Mouse (Mus musculus): ENCODE data around the gene Wdr74. TPM values are rescaled to one million over a fixed set of nuclear protein-coding genes. Genes with fewer than 3 reads are reported as not detected.

Gene Wdr74
- polyA plus RNA-seq, 1 experiment from 2014 or later = 80.7 TPM

GRCm38 (mm10) chr19:8789171-8789570 is 53.5 kb downstream of the Wdr74 start:
- H3K4me1 ChIP-seq = peaks cover 15% of the 10 kb centered on the region
- peak overlapping the region; percentile 70 for H3K27ac ChIP-seq (replicated peaks)
- no peaks in the 10 kb centered on the region for H3K27me3 ChIP-seq
- H3K4me3 ChIP-seq = no peak overlapping the region
- H3K36me3 ChIP-seq = peaks cover 22% of the 10 kb centered on the region
- WGBS = 39% methylated on average over 1 of the region's 1 CpGs
- no peak overlapping the region for H3K4me2 ChIP-seq (replicated peaks)
- no peak for ATAC-seq (ENCODE audit: low FRiP score, low read depth)
- no peaks in the 10 kb centered on the region for H3K9me3 ChIP-seq
- no peak overlapping the region for H3K9ac ChIP-seq (replicated peaks)

DNA sequence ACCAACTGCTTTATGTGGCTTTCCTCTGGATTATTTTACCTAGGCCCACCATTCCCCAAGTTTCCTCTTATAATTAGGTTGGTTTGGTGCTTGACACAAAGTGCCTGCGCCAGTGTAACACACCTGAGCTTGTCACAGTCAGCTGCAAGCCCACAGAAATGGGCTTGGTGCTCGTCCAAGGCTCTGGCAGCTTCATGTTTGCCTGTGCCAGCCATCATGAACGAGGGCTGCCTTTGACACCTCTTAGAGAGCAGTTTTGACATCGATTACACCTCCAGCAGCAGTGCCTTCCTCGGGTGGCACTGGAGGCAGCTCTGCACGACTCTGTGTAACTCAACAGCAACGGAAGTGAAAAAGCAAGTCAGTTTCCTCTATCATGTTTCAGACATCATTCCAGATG is 54.5 kb downstream of the Wdr74 start:
- H3K27me3 ChIP-seq = no peaks in the 10 kb centered on the region
- no peak for ATAC-seq (ENCODE audit: low FRiP score, low read depth)
- WGBS = 87% methylated on average over 7 of the region's 7 CpGs

More for the DNA sequence above, 54.5 kb downstream of the Wdr74 start:
- Histone ChIP-seq H3K4me1 (peaks cover 14% of the 10 kb centered on the region), H3K9me3 (no peaks in the 10 kb centered on the region), H3K4me2 (replicated peaks) (no peak overlapping the region), H3K4me3 (no peak overlapping the region), H3K9ac (replicated peaks) (no peak overlapping the region), H3K36me3 (peaks cover 32% of the 10 kb centered on the region), H3K27ac (replicated peaks) (0 out of 2 replicates have a peak overlapping the region, but pooled peaks have one; percentile 39)

Small RNA genes within 50 kb of the gene (microRNA-seq; reads per million reads assigned to microRNA genes)
- gene Mir6992 = not detected

Other genes starting within 250 kb of the Wdr74 start
- 0.77 and 0.89 TPM in 2 replicates for gene Slc22a8, start 144.6 kb upstream of the Wdr74 start, polyA plus RNA-seq (2016; fragmentation: Nextera tagmentation; extraction: Ambion mirVana)
- gene Slc22a6, start 117.8 kb upstream of the Wdr74 start, polyA plus RNA-seq (2016; fragmentation: Nextera tagmentation; extraction: Ambion mirVana) = 3.6 and 4.2 TPM in 2 replicates
- 0.50 and 0.59 TPM in 2 replicates for gene Chrm1, start 72.0 kb upstream of the Wdr74 start, polyA plus RNA-seq (2016; fragmentation: Nextera tagmentation; extraction: Ambion mirVana)
- gene Slc3a2, start 12.5 kb upstream of the Wdr74 start, polyA plus RNA-seq (2016; fragmentation: Nextera tagmentation; extraction: Ambion mirVana) = 138 and 150 TPM in 2 replicates
- 3.3 and 4.5 TPM in 2 replicates for gene 1700092M07Rik, start 4.9 kb downstream of the Wdr74 start, polyA plus RNA-seq (2016; fragmentation: Nextera tagmentation; extraction: Ambion mirVana)
- 121 and 127 TPM in 2 replicates for gene Stx5a, start 5.6 kb downstream of the Wdr74 start, polyA plus RNA-seq (2016; fragmentation: Nextera tagmentation; extraction: Ambion mirVana)
- gene Nxf1, start 21.2 kb downstream of the Wdr74 start, polyA plus RNA-seq (2016; fragmentation: Nextera tagmentation; extraction: Ambion mirVana) = 210 and 224 TPM in 2 replicates
- 211 and 214 TPM in 2 replicates for gene Tmem223, start 35.2 kb downstream of the Wdr74 start, polyA plus RNA-seq (2016; fragmentation: Nextera tagmentation; extraction: Ambion mirVana)
- gene Tmem179b, start 38.6 kb downstream of the Wdr74 start, polyA plus RNA-seq (2016; fragmentation: Nextera tagmentation; extraction: Ambion mirVana) = 40.4 TPM in 2 replicates
- gene Taf6l, start 50.6 kb downstream of the Wdr74 start, polyA plus RNA-seq (2016; fragmentation: Nextera tagmentation; extraction: Ambion mirVana) = 34.5 and 35.5 TPM in 2 replicates
- gene Polr2g, start 62.8 kb downstream of the Wdr74 start, polyA plus RNA-seq (2016; fragmentation: Nextera tagmentation; extraction: Ambion mirVana) = 154 and 160 TPM in 2 replicates
- gene Zbtb3, start 66.7 kb downstream of the Wdr74 start, polyA plus RNA-seq (2016; fragmentation: Nextera tagmentation; extraction: Ambion mirVana) = 8.3 and 8.8 TPM in 2 replicates
- 65.7 and 69.9 TPM in 2 replicates for gene Ttc9c, start 83.5 kb downstream of the Wdr74 start, polyA plus RNA-seq (2016; fragmentation: Nextera tagmentation; extraction: Ambion mirVana)
- 6.0 and 6.4 TPM in 2 replicates for gene Hnrnpul2, start 84.2 kb downstream of the Wdr74 start, polyA plus RNA-seq (2016; fragmentation: Nextera tagmentation; extraction: Ambion mirVana)
- gene AC129217.1, start 93.9 kb downstream of the Wdr74 start, polyA plus RNA-seq (2016; fragmentation: Nextera tagmentation; extraction: Ambion mirVana) = not detected in 2 replicates
- gene Bscl2, start 101.6 kb downstream of the Wdr74 start, polyA plus RNA-seq (2016; fragmentation: Nextera tagmentation; extraction: Ambion mirVana) = 68.0 and 68.7 TPM in 2 replicates
- gene Gng3, start 103.4 kb downstream of the Wdr74 start, polyA plus RNA-seq (2016; fragmentation: Nextera tagmentation; extraction: Ambion mirVana) = 174 and 180 TPM in 2 replicates
- 0.55 and 0.62 TPM in 2 replicates for gene Lrrn4cl, start 114.9 kb downstream of the Wdr74 start, polyA plus RNA-seq (2016; fragmentation: Nextera tagmentation; extraction: Ambion mirVana)
- gene Ubxn1, start 135.7 kb downstream of the Wdr74 start, polyA plus RNA-seq (2016; fragmentation: Nextera tagmentation; extraction: Ambion mirVana) = 172 and 175 TPM in 2 replicates
- 59.6 and 63.5 TPM in 2 replicates for gene Uqcc3, start 145.1 kb downstream of the Wdr74 start, polyA plus RNA-seq (2016; fragmentation: Nextera tagmentation; extraction: Ambion mirVana)
- 92.7 and 97.2 TPM in 2 replicates for gene Lbhd1, start 147.9 kb downstream of the Wdr74 start, polyA plus RNA-seq (2016; fragmentation: Nextera tagmentation; extraction: Ambion mirVana)
- not detected in 2 replicates for gene Gm49403, start 148.1 kb downstream of the Wdr74 start, polyA plus RNA-seq (2016; fragmentation: Nextera tagmentation; extraction: Ambion mirVana)
- gene 1810009A15Rik, start 153.0 kb downstream of the Wdr74 start, polyA plus RNA-seq (2016; fragmentation: Nextera tagmentation; extraction: Ambion mirVana) = 81.0 and 87.1 TPM in 2 replicates
- not detected in 2 replicates for gene Gm49416, start 153.1 kb downstream of the Wdr74 start, polyA plus RNA-seq (2016; fragmentation: Nextera tagmentation; extraction: Ambion mirVana)
- gene Ints5, start 157.2 kb downstream of the Wdr74 start, polyA plus RNA-seq (2016; fragmentation: Nextera tagmentation; extraction: Ambion mirVana) = 46.2 and 46.6 TPM in 2 replicates
- 111 and 115 TPM in 2 replicates for gene Ganab, start 162.2 kb downstream of the Wdr74 start, polyA plus RNA-seq (2016; fragmentation: Nextera tagmentation; extraction: Ambion mirVana)
- gene B3gat3, start 184.5 kb downstream of the Wdr74 start, polyA plus RNA-seq (2016; fragmentation: Nextera tagmentation; extraction: Ambion mirVana) = 71.9 and 72.5 TPM in 2 replicates
- 2.1 and 2.2 TPM in 2 replicates for gene Rom1, start 193.5 kb downstream of the Wdr74 start, polyA plus RNA-seq (2016; fragmentation: Nextera tagmentation; extraction: Ambion mirVana)
- gene Eml3, start 193.7 kb downstream of the Wdr74 start, polyA plus RNA-seq (2016; fragmentation: Nextera tagmentation; extraction: Ambion mirVana) = 14.9 and 15.8 TPM in 2 replicates
- gene Mta2, start 206.0 kb downstream of the Wdr74 start, polyA plus RNA-seq (2016; fragmentation: Nextera tagmentation; extraction: Ambion mirVana) = 189 and 192 TPM in 2 replicates
- gene Tut1, start 218.0 kb downstream of the Wdr74 start, polyA plus RNA-seq (2016; fragmentation: Nextera tagmentation; extraction: Ambion mirVana) = 34.0 and 34.2 TPM in 2 replicates
- gene Eef1g, start 231.2 kb downstream of the Wdr74 start, polyA plus RNA-seq (2016; fragmentation: Nextera tagmentation; extraction: Ambion mirVana) = 338 and 351 TPM in 2 replicates